Mouse (Mus musculus): ENCODE data around the gene Foxn3. TPM values are rescaled to one million over a fixed set of nuclear protein-coding genes. Genes with fewer than 3 reads are reported as not detected.

Foxn3 gene
- polyA plus RNA-seq, 1 experiment, result 37.8 TPM

GRCm38 (mm10) chr12:99348940-99349649 is 214.3 kb downstream of the Foxn3 start:
- Histone ChIP-seq H3K4me3 (ENCODE audit: extremely low read depth, insufficient read depth, insufficient read length) (no peak overlapping the region), H3K4me1 (ENCODE audit: control insufficient read depth, insufficient read depth, insufficient read length) (no peaks in the 10 kb centered on the region)

GRCm38 (mm10) chr12:99347512-99347911 is 215.9 kb downstream of the Foxn3 start:
- Histone ChIP-seq H3K4me3 (ENCODE audit: extremely low read depth, insufficient read depth, insufficient read length) (no peak overlapping the region), H3K36me3 (ENCODE audit: control insufficient read depth, insufficient read depth, low read length) (no peaks in the 10 kb centered on the region), H3K4me1 (ENCODE audit: control insufficient read depth, insufficient read depth, insufficient read length) (no peaks in the 10 kb centered on the region), H3K27me3 (ENCODE audit: control insufficient read depth, insufficient read depth, low read length) (no peaks in the 10 kb centered on the region), H3K27ac (ENCODE audit: insufficient read depth, low read length) (no peak overlapping the region)
- WGBS, result 86% methylated on average over 3 of the region's 3 CpGs
- no peak for DNase-seq (ENCODE audit: low read depth in 1 of 2, low spot score in 2 of 2)
- TF ChIP-seq CTCF (IDR thresholded peaks at IDR 0.05; ENCODE audit: extremely low read depth, insufficient read depth, insufficient read length, insufficient replicate concordance) (no peak), POLR2A (IDR thresholded peaks at IDR 0.05; ENCODE audit: low read depth, low read length) (no peak)

More at GRCm38 (mm10) chr12:99348940-99349649, 214.3 kb downstream of the Foxn3 start:
- H3K27me3 ChIP-seq (ENCODE audit: control insufficient read depth, insufficient read depth, low read length), result no peaks in the 10 kb centered on the region
- TF ChIP-seq CTCF (IDR thresholded peaks at IDR 0.05; ENCODE audit: extremely low read depth, insufficient read depth, insufficient read length, insufficient replicate concordance), result no peak
- no peak for TF ChIP-seq POLR2A (IDR thresholded peaks at IDR 0.05; ENCODE audit: low read depth, low read length)
- H3K36me3 ChIP-seq (ENCODE audit: control insufficient read depth, insufficient read depth, low read length), result no peaks in the 10 kb centered on the region
- DNase-seq (ENCODE audit: low read depth in 1 of 2, low spot score in 2 of 2), result no peak
- H3K27ac ChIP-seq (ENCODE audit: insufficient read depth, low read length), result no peak overlapping the region
- 83% methylated on average over 10 of the region's 10 CpGs for WGBS

GRCm38 (mm10) chr12:99346982-99347381 is 216.4 kb downstream of the Foxn3 start:
- H3K4me1 ChIP-seq (ENCODE audit: control insufficient read depth, insufficient read depth, insufficient read length), result no peaks in the 10 kb centered on the region
- no peak for TF ChIP-seq POLR2A (IDR thresholded peaks at IDR 0.05; ENCODE audit: low read depth, low read length)
- TF ChIP-seq CTCF (IDR thresholded peaks at IDR 0.05; ENCODE audit: extremely low read depth, insufficient read depth, insufficient read length, insufficient replicate concordance), result no peak
- H3K36me3 ChIP-seq (ENCODE audit: control insufficient read depth, insufficient read depth, low read length), result no peaks in the 10 kb centered on the region
- H3K27ac ChIP-seq (ENCODE audit: insufficient read depth, low read length), result no peak overlapping the region
- H3K27me3 ChIP-seq (ENCODE audit: control insufficient read depth, insufficient read depth, low read length), result no peaks in the 10 kb centered on the region
- DNase-seq (ENCODE audit: low read depth in 1 of 2, low spot score in 2 of 2), result no peak
- H3K4me3 ChIP-seq (ENCODE audit: extremely low read depth, insufficient read depth, insufficient read length), result no peak overlapping the region
- WGBS, result 88% methylated on average over 3 of the region's 3 CpGs

- no peak for DNase-seq (ENCODE audit: low read depth in 1 of 2, low spot score in 2 of 2)
- no peak overlapping the region for H3K4me3 ChIP-seq (ENCODE audit: extremely low read depth, insufficient read depth, insufficient read length)
- H3K4me1 ChIP-seq (ENCODE audit: control insufficient read depth, insufficient read depth, insufficient read length), result no peaks in the 10 kb centered on the region
- WGBS, result 91% methylated on average over 4 of the region's 4 CpGs
- peaks cover 4% of the 10 kb centered on the region; the same call in 1 of the 2 replicates for H3K36me3 ChIP-seq (ENCODE audit: control insufficient read depth, insufficient read depth, low read length)
- no peak overlapping the region for H3K27ac ChIP-seq (ENCODE audit: insufficient read depth, low read length)
- H3K27me3 ChIP-seq (ENCODE audit: control insufficient read depth, insufficient read depth, low read length), result no peaks in the 10 kb centered on the region
- TF ChIP-seq CTCF (IDR thresholded peaks at IDR 0.05; ENCODE audit: extremely low read depth, insufficient read depth, insufficient read length, insufficient replicate concordance), result no peak
- TF ChIP-seq POLR2A (IDR thresholded peaks at IDR 0.05; ENCODE audit: low read depth, low read length), result no peak
Observed at GRCm38 (mm10) chr12:99345323-99345722, 218.1 kb downstream of the Foxn3 start.

GRCm38 (mm10) chr12:99343378-99343777 is 220.0 kb downstream of the Foxn3 start:
- no peak for TF ChIP-seq POLR2A (IDR thresholded peaks at IDR 0.05; ENCODE audit: low read depth, low read length)
- TF ChIP-seq CTCF (IDR thresholded peaks at IDR 0.05; ENCODE audit: extremely low read depth, insufficient read depth, insufficient read length, insufficient replicate concordance), result no peak
- Histone ChIP-seq H3K4me1 (ENCODE audit: control insufficient read depth, insufficient read depth, insufficient read length) (no peaks in the 10 kb centered on the region), H3K36me3 (ENCODE audit: control insufficient read depth, insufficient read depth, low read length) (peaks cover 6% of the 10 kb centered on the region), H3K27ac (ENCODE audit: insufficient read depth, low read length) (no peak overlapping the region), H3K27me3 (ENCODE audit: control insufficient read depth, insufficient read depth, low read length) (no peaks in the 10 kb centered on the region), H3K4me3 (ENCODE audit: extremely low read depth, insufficient read depth, insufficient read length) (no peak overlapping the region)
- DNase-seq (ENCODE audit: low read depth in 1 of 2, low spot score in 2 of 2), result no peak
- WGBS, result 97% methylated on average over 2 of the region's 2 CpGs

- H3K27me3 ChIP-seq (ENCODE audit: control insufficient read depth, insufficient read depth, low read length), result no peaks in the 10 kb centered on the region
- H3K4me1 ChIP-seq (ENCODE audit: control insufficient read depth, insufficient read depth, insufficient read length), result no peaks in the 10 kb centered on the region
- no peak for TF ChIP-seq CTCF (IDR thresholded peaks at IDR 0.05; ENCODE audit: extremely low read depth, insufficient read depth, insufficient read length, insufficient replicate concordance)
- TF ChIP-seq POLR2A (IDR thresholded peaks at IDR 0.05; ENCODE audit: low read depth, low read length), result no peak
- H3K36me3 ChIP-seq (ENCODE audit: control insufficient read depth, insufficient read depth, low read length), result peaks cover 6% of the 10 kb centered on the region
- no peak overlapping the region for H3K4me3 ChIP-seq (ENCODE audit: extremely low read depth, insufficient read depth, insufficient read length)
- WGBS, result 86% methylated on average over 3 of the region's 3 CpGs
- no peak for DNase-seq (ENCODE audit: low read depth in 1 of 2, low spot score in 2 of 2)
- no peak overlapping the region for H3K27ac ChIP-seq (ENCODE audit: insufficient read depth, low read length)
Observed at GRCm38 (mm10) chr12:99342160-99342559, 221.2 kb downstream of the Foxn3 start.

- no peaks in the 10 kb centered on the region for H3K27me3 ChIP-seq (ENCODE audit: control insufficient read depth, insufficient read depth, low read length)
- no peak for DNase-seq (ENCODE audit: low read depth in 1 of 2, low spot score in 2 of 2)
- WGBS, result 86% methylated on average over 7 of the region's 7 CpGs
Observed at GRCm38 (mm10) chr12:99341751-99342150, 221.6 kb downstream of the Foxn3 start.

More at GRCm38 (mm10) chr12:99341751-99342150, 221.6 kb downstream of the Foxn3 start:
- TF ChIP-seq CTCF (IDR thresholded peaks at IDR 0.05; ENCODE audit: extremely low read depth, insufficient read depth, insufficient read length, insufficient replicate concordance) (no peak), POLR2A (IDR thresholded peaks at IDR 0.05; ENCODE audit: low read depth, low read length) (no peak)
- Histone ChIP-seq H3K4me3 (ENCODE audit: extremely low read depth, insufficient read depth, insufficient read length) (no peak overlapping the region), H3K4me1 (ENCODE audit: control insufficient read depth, insufficient read depth, insufficient read length) (no peaks in the 10 kb centered on the region), H3K27ac (ENCODE audit: insufficient read depth, low read length) (no peak overlapping the region), H3K36me3 (ENCODE audit: control insufficient read depth, insufficient read depth, low read length) (peaks cover 6% of the 10 kb centered on the region)

Data from spleen, adult 2 months (tissue).